Mouse (Mus musculus): ENCODE results near the gene Gm14443.

DNA sequence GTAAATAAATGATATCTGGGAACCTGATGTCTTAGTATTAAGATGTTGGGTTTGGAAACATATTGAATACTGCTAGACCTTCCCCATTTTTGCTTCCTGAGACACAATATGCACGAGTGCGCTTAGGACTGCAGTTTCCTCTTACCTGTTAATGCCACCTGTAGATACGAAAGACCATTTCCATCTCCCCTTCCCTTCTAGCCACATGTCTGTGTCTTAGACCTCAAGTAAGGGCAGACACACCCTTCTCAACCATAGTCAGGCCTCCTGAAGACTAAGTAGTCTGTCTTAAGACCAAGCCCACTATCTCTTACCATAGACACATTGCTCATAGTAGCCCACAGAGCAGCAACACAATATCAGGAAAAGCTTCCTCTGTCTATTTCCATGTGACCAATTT is 3.5 kb downstream of the Gm14443 start:
- TF ChIP-seq CTCF (IDR thresholded peaks at IDR 0.05; ENCODE audit: borderline replicate concordance, control insufficient read depth, extremely low read depth, insufficient read depth, low read length, poor library complexity) (no peak), POLR2A (IDR thresholded peaks at IDR 0.05; ENCODE audit: control insufficient read depth, extremely low read depth, insufficient read depth, low read length, poor library complexity) (no peak)

All from thymus, adult 2 months (tissue).